Mouse (Mus musculus) brain, embryonic 18.5 days (tissue): ENCODE measurements at regions not wholly inside any gene's neighbourhood (a gene's known extent, or its start where the extent isn't known, plus 50 kb on each side); places are given as distances from the start of the nearest gene placed in this dataset.

Experiments used
- DNase-seq: peaks from one replicate; pipeline ENCODE4 v3.0.0-alpha.2; 2012; ENCODE audit warnings: low read depth, low spot score

DNA sequence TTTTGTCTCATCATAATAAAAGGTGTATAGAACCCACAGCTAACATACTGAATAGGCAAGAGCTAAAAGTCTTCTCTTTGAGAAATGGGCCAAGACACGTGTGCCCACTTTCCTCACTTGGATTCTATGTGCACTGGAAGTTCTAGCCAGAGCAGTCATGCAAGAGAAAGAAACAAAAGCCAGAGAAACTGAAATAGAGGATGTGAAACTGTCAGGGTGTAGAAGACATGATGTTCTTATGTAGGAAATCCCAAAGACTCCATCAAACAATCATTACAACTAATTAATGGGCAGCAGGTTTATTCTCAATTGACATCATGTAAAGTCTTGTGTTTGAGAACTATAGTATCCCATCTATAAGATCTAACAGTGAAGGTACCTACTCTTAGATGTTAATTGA is 294.9 kb downstream of the Hhipl2 start:
- DNase-seq = no peak

DNA sequence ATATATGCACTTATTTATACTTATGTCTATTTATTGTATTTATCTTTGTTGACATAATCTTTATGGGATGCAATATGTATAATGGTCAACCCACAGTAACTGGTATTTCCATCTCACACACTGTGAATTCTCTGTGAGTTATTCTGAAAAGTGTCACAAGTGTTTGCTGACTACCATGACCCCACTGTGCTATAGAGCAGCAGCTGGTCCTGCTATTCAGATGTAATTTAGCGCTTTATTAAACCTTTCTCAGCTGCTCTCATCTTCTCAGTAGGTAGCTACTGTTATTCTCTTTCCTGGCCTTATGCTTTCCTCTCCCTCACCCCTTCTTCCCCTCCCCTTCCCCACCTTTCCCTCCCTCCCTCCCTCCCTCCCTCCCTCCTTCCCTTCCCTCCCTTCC is 296.0 kb upstream of the Dusp10 start:
- DNase-seq = no peak

DNA sequence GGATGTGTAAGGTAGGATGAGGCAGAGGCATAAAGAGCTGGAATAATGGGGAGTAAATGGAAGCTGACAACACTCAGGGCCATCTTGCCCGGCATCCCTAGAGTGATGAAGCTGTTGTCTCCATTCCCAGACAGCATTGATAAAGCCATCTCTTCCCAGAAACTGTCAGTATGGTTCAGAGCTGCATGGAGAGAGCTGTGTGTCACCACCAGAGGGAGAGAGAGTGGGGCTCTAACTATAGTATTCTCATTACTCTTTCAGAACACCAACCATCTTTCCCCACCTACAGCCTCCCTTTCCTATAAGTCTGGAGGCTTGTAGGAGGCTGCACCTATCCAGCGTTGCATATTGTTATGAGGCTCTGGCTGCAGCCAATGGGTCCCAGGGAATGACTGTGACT is 264.0 kb upstream of the Dusp10 start:
- no peak for DNase-seq

DNA sequence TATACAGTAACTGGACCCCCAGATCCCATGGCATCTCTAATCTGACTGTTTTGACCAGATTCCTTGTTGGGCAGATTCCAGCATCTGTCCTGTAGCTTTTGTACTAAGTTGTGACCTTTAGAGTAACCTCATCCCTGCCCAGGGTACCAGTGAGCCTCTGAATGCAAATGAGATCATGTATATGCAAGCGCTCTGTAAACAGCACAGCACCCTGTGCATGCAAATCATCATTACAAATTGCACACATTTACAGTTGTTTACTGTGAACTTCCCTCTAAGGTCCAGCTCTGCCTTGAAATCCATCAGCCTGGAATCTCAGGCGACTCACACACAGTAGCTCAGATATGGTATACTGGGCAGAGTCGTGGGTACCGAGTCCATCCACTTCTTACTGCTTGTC is 258.6 kb upstream of the Dusp10 start:
- DNase-seq = no peak

DNA sequence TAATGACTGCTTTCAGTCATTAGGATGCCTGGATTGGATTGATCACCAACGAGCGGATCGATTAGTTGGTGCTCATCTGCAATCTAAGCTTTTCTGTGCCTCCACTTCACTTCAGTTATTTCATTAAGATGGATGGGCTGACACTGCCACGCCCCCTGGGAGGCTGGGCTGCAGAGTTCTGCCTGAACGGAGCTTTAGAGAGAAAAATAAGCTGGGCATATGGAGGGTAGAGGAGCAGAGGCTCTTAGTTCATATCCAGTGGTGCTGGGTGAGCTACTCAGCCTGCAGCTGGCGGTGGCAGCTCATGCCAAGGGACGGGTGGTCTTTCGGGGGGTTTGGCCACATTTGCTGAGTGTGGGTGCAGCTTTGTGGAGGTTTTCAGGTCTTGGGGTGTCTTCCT is 256.4 kb upstream of the Dusp10 start:
- no peak for DNase-seq

DNA sequence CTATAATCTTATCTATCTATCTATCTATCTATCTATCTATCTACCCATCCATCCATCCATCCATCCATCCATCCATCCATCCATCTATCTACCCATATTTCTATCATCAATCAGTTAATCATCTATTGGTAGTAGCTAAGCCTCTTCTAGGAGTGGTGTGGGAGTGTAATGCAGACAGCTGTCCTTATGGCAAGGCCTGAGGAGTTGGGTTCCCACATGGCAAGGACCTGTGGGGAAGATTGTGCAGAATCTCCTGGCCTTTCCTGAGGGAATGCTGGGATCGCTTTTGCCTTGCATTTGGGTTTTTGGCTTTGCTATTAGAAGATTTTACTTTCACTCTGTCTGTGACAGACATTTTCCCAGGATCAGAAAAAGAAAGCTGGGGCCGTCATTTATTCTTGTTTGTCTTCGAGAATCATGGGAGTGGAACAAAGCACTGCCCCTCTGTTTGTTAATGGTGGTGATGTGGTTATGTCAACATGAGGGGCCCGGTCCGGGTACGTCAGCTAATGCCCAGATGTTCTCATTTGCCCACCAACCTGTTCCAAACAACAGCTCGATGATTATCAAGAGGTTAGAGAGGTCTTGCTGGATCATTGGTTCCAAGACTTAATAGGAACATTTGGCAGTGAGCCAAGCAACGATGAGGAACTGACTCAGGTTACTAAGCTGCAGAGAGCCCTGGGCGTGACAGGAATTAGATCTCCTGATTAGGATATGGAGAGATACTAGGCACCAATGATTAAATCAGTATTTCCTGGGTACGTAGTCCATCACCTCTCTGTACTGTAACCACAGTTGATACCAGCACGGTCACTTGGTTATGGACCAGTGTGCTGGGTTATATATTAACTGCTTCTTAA is 249.0 kb upstream of the Dusp10 start:
- no peak for DNase-seq

DNA sequence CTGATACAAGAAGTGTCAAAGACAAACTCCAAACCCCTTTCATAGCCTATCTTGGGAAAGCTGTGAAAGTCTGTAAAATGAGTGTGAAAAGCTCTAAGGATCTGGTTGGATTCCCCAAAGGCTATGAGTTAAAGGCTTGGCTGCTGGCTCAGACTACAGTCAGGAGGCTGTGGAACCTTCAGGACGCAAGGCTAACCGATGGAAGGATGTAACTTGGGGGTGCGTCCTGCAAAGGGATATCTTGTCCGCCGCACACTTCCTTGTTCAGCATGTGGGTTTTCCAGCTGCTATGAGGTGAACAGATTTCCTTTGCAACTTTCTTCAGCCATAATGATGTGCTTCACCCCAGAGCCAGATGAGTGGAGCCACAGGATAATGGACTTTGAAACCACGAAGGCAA is 240.3 kb upstream of the Dusp10 start:
- DNase-seq = no peak

DNA sequence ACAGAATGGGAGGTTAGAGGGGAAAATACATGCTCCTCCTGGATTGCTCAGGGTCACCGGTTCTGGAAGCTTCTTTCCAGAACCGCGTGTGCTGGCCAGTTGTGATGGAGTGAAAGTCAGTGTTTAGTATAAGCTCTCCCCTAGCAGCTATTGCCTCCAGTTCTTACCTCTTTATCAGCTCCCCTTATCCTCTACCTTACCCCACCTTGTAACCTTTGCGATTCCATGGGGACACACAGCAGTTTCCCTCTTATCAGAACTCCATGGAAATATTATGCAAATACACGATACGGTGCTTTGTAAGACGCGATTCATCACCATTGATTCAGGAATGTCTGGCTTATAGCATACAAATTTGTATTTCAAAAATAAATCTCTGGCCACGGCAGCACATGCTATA is 232.9 kb upstream of the Dusp10 start:
- DNase-seq = no peak

DNA sequence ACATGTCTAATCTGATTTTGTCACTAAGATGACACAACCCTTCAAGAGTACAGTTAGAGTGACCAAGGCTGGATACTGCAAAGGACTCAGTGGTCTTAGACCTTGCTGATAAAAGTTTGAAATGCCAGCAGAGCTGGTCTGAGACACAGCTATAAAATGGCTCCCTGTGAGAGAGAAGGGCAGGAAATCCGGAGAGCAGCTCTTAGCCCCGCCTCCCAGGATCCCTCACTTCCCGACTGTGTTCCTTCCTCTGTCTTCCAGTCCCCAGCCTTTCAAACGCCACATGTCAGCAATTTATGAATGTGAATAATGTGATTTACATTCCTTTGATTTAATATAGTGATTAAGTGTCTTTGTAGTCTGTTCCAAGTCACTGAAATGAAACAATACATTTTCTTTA is 232.3 kb upstream of the Dusp10 start:
- DNase-seq = no peak

DNA sequence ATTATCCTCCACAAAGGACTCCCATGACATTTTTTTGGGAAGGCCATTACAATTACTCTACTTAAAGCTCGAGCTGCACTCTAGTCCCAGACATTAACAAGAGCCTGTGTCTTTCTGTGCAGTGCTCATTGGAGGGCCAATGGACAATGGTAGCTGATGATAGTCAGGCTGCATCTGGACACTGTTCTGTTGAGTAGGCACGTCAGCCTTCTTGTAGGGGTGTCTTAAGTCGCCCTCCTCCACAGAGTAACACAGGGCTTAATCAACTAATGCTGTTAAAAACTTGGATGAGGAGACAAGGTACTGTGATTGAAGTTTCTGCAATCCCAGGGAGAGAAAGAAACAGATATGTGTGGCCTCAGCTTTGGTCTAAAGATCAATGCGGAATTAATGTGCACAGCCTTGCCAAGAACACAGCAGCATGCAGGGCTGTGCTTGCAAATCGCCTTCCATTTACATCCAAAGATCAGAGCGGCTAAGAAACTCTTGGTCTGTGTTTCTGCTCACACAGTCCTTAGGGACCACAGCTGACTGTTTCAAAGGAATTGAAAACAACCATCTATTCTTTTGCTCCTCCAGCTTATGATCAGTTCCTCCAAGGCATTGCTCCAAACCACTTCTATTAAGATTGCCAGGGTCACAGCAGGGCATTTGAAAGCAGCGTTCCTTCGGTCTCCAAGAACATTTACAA is 229.5 kb upstream of the Dusp10 start:
- DNase-seq = no peak

DNA sequence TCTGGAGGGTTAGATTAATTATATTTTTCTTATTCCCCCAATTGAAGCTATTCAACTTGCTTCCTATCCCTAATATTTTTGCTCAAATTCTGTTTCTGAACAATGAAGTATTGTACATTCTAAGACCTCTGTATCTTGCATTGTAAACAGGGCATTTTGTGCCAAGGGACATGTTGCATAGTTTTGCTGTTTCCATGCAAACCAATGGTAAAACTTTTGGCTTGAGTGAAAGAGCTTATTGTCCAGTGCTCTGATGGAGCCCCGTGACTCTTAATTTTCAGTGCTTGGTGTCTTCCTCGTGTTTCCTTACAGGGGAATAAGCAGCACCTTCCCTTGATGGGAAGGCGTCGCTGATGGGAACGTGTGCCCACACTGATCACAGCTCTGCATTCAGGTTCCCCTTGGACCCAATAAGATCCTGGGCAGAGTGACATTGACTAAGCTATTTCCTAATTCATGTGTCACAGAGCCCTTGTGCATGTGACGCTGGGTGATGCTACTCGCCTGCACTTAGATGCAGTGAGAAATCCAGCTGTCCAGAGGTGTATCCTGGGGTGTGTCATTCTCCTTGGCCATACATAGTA is 220.8 kb upstream of the Dusp10 start:
- no peak for DNase-seq

DNA sequence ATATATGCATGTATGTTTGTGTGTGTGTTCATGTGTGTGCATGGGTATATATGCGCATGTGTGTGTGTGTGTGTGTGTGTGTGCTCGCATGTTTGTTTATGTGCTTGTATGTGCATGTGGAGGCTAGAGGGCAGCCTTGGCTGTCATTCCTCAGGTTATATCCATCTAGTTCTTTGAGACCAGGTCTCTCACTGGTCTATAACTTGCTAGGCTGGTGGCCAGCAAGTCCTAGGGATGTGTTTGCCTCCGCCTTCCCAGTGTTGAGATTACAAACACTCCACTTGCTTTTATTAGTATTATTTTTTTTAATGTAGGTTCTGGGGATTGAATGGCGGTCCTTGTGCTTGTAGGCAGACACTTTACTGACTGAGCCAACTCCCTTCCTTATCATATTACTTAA is 219.8 kb upstream of the Dusp10 start:
- DNase-seq = no peak

DNA sequence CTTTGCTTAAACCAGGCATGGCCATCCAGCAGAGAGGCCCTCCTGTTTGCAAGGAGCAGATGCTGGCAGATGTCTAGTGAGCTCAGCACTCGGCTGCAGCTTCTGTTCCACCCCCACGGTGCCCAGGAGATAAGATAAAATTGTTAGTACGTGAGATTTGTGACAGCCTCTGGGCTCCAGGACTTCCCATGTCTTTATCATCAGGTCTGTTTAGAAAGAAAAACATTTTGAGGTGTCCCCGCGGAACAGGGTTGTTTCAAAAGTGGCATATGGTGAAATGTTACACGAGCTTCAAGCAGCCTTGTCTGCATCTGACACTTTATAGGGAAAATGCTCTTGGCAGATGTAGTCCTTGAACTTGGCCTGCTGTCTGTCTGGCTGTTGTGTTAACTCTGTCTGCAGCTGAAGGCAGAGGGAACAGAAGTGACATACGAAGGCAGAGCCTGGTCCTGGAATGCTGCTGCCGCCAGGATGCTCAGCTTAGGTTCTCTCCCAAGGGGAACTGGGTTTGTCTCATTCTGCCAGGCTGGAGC is 219.1 kb upstream of the Dusp10 start:
- no peak for DNase-seq

DNA sequence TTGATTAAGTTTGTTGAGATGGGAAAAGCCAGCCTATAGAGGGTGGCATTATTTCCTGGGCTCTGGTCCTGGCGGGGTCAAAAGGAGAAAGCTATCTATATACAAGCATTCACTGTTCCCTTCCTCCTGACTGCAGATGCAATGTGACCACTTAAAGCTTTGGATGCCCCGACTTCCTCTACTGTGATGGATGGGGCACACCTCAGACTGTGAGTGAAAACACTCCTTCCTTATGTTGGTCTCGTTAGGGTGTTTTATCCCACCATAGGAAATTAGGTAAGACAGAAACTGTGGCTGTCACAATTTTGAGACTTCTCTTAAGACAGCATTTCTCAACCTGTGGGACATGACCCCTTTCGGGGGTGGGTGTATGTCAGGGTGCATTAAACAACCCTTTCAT is 210.8 kb upstream of the Dusp10 start:
- no peak for DNase-seq

DNA sequence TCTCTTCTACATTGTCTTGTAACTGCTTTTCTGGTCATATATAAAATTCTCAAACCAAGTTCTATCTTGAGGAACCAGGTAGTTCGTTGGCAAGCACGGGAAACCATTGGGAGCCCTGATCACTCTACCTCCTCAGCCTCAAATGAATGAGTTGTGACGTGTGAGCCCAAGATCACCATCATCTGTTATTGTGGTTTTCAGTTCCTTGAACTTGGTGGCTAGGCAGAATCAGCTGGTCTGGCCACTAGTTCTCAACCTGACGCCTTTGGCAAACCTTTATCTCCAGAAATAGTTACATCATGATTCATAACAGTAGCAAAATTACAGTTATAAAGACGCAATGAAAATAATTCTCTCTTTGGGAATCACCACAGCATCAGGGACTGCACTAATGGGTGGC is 209.7 kb upstream of the Dusp10 start:
- no peak for DNase-seq

DNA sequence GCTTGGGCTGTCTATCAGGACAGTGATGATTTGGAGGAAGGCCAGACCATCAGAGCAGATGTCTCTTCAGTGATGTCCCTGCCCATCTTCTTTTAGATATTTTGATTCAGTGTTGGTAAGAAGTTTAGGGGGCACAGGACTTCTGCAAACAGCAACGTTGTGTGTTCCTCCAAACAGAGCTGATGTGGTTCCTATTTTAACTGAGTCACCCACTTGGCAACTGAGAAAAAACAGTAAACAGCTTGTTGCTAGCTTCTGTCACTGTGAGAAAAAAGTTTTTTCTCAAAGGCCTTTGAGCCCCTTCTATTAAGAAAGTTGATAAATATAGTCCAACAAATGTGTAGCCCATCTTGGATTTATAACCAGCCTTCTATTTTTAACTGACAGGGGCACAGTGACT is 209.3 kb upstream of the Dusp10 start:
- DNase-seq = no peak

DNA sequence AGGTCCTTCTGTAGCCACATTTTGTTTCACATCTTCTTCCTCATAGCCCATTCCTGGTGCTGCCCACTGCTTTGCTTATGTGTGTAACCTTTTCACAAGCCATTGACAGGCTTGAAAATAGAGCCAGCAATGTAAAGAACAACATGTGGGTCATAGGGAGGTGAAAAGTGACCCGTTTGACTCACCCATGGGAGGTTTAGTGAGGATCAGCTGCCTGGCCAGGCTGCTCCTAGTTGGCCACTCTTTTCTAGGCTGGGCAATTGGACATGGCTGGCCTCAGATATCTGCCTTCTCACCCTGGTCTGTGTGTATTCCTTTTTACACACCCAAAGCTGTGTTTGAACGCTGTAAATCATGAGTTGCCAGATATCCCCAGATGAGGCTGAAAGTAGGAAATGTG is 208.8 kb upstream of the Dusp10 start:
- DNase-seq = no peak

DNA sequence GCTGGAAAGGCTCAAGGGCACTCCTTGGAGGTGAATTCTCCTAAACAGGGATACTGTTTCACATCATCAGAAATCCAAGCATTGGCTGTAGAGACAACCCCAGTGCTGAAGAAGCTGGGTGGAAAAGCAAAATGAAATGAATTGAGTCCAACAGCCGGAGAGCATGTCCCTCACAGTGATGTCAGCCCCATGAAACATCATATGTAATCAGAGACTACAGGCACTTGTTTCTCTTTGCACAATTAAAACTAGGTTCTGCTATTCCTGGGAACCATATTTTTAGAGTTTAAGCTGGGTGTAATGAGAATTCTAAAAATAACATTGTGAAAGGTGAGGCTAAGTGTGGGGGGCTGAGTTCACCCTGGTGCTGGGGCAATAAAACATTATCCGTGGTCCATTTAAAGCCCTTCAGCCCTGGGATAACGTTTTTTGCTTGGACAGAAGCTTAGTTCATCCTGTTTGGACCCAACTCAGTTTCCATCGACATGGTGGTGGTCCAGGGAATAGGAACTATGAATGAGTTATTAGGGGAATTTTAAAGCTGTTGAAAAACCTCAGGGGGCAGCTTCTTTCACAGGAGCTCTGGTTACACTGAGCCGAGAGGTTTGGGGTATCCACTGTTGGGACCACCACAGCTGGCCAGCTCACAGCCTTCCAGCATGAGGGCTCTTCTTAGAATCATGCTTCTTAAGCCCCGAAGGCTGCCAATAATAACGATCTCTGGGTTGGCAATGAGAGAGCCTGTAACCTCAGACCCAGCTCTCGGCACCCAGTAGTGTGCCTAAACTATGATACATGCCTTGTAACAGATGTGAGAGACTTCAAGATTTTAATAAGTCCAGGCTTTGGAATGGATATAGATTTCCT is 206.0 kb upstream of the Dusp10 start:
- DNase-seq = no peak

DNA sequence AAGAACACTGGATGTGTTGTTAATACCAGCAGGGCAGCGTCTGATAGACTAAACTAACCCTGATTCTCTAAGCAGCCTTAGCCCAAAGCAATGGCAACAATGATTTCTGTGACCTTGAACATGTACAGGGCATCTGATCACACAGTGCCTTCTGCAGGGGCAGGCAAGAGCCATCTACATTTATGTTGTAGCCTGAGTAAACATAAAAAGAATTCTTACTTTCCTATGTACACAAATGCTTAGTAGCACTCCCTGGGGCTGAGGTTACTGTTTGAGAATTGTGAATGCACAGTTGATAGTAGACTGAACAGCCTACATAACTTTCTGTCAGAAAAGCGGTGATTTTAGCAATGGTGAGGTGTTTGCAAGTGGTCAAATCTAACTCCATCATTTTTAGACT is 204.9 kb upstream of the Dusp10 start:
- no peak for DNase-seq

DNA sequence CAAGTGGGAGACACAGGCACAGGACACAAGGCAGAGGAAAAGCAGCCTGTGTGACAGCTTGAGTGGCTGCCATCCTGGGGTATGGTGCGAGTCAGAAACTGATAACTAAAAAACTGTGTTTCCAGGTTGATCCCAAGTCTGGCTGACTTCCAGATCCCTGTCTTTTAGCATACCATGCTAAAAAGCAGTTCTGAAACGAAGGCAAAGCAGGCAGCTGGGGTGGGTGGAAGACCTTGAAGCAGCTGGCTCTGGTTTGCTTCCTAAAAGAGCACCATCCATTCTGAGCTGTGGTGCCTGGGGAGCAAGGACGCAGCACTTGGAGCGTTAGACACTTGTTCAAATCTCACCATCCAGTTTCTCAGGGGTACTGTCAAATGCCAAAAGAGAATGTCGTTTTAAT is 192.5 kb upstream of the Dusp10 start:
- no peak for DNase-seq

DNA sequence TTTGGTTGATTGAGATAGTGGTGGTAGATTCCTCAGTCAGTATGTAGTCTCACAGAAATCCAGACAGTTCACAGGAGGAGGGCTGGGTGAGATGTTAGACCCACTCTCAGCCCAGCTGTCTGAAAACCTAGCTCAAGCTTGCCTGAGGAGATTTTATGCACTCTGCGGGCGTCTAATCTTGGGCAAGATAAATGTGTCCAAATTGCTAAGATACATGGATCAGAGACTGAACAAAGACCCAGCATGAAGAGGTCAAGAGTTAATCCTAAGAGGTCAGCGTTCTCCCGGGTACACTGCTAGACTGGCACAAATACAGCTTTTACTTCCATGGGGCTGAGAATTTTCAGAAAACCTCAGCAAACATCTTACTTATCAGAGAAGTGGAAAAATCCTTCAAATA is 186.8 kb upstream of the Dusp10 start:
- no peak for DNase-seq

DNA sequence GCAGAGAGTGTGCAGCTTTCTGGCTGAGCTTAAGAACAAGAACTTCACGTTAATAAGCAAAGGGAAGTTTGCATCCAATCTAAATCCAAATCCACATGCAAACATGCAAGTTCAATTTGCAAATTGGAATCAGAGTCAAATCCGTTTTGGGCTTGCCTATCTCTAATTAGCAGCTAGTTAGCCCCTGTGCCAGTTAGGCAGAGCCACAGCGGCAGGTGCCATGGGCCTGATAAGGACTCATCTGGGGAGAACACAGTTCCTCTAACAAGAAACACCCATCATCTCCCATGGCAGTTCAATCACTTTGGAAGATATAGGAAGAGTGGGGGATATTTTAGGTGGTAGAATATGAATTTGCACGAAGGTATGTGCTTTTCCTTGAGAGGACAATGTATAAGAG is 168.0 kb upstream of the Dusp10 start:
- no peak for DNase-seq
